Mouse (Mus musculus) embryo, embryonic 9.5 days (tissue): Measurements from ENCODE around the gene Tex30.

Source experiments
- DNase-seq: peaks from one replicate; pipeline ENCODE4 v3.0.0-alpha.2; 2017; ENCODE audit errors: extremely low spot score

Gene Tex30

DNA sequence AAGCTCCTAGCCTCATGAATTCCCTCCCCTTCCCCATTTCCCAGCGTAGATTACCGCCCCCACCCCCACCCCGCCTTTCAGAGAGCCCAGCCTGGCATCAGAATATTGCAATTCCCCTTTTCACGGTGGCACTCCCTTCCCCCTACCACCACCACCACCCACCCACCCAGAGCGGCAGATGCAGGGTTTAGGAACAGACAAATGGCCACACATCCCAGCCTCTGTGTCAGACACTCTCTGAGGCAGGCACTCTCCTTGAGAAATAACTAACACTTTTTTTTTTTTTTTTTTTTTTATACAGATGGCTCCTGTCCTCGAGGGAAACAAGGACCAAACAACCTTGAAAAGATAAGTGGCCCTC, 59.7 kb downstream of the Tex30 start:
- no peak for DNase-seq

DNA sequence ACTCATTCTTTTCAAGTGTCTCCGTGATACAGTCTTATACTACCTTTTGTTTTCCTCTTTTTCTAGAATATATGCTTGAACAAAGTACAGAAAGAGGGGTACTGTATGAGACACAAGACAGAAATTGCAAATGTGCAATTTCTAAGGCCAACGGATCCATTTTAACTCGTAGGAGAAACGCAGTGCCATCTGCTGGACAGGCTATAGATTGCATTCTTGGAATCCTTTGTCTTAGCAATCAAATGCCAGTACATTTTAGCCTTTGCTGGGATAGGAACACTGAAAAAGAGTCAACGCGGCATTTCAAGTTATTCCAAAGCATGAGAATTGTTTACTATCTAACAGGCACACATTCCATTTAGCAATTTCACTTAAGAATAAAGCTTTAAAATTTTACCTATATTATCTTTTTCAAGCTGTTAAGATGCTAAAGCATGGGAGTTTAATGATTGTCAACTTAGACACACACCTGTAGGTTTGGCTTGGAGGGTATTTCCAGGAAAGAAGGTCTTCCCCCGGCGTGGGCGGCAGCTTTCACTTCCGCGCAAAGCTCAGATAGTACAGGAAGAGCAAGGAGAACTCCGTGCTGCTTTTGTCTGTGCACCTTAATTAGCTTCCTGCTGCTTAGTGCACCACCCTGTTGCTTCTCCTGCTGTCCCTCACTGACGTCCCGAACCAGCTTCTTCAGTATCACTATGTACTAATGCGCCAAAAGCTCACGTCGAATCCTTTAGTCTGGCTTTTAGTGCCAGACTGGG, 60.3 kb downstream of the Tex30 start:
- peak; percentile 59 for DNase-seq
